Mouse (Mus musculus) cerebellum, adult 18-20 months (tissue): ENCODE measurements around the gene Rhbdl1.

ENCODE experiments used
- DNase-seq, 2 experiments: peaks; one replicate each; pipeline ENCODE4 v3.0.0; 2021

The Rhbdl1 gene

GRCm38 (mm10) chr17:25837076-25837410 lies at the start of gene Rhbdl1:
Gene Rhbdl1, minus strand, starts transcription at chr17:25837295.
- peak; percentile 87 to 90 for DNase-seq

GRCm38 (mm10) chr17:25886806-25887205 lies 49.7 kb upstream of the Rhbdl1 start:
- DNase-seq, result no peak

GRCm38 (mm10) chr17:25885636-25886035 lies 48.5 kb upstream of the Rhbdl1 start:
- peak in 1 of 2 experiments; percentile 58 for DNase-seq

DNA sequence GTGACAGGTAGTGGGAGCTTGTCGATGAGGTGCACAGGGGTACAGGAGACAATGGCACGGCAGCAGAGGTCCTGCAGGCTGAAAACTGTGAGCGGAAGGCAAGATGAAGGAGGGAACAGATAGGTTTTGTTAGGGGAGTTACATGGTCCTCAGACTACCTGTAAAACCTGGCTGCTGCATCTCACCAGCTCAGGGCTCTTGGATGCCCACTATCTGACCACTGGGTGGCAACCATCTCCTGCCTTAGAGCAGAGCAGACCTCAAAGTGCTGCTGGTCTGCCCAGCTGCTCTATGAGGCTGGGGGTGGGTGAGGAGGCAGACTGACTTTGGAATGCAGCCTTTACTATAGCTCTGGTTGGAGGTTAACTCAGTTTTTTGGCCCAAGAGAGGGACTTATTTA lies 46.7 kb upstream of the Rhbdl1 start:
- DNase-seq, result no peak

- no peak for DNase-seq
Measured at GRCm38 (mm10) chr17:25883268-25883667, 46.2 kb upstream of the Rhbdl1 start.

DNA sequence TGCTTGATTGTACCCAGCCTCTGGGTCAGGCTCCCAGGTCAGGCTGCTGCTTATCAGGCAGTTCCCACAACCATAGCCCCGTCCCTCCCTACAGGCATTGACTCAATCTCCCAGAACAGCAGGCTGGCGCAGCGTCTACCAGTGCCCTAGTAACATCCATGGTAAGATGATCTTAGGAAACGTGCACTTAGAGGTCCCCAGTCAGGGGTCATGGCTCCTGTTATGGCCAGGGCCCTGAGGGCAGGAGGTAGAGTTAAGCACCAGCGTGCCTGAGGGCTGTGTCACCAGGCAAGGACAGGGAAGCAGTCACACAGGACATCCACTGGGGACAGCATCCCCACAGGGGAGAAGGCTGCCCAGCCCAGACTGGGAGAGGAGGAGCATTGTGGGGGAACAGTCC lies 45.2 kb upstream of the Rhbdl1 start:
- no peak for DNase-seq

DNA sequence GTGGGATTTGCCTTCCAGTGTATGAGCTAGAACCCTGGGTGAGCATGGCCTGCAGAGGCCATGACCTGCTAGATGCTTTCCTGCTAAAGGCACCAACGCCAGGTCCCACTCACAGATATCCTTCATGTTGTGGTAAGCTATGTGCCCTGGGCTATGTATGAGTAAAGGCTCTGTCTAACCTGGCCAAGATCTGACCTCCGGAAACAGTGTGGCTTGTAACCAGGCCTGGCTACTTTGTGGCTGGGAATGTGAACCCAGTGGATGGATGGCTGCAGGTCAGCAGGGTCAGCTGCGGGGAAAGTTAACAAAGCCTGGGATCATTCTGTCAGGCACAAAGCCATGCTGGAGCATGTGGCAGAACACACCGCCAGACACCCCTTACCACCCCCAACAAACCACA lies 44.6 kb upstream of the Rhbdl1 start:
- no peak for DNase-seq

GRCm38 (mm10) chr17:25880913-25881641 lies 44.0 kb upstream of the Rhbdl1 start:
- DNase-seq, result no peak

DNA sequence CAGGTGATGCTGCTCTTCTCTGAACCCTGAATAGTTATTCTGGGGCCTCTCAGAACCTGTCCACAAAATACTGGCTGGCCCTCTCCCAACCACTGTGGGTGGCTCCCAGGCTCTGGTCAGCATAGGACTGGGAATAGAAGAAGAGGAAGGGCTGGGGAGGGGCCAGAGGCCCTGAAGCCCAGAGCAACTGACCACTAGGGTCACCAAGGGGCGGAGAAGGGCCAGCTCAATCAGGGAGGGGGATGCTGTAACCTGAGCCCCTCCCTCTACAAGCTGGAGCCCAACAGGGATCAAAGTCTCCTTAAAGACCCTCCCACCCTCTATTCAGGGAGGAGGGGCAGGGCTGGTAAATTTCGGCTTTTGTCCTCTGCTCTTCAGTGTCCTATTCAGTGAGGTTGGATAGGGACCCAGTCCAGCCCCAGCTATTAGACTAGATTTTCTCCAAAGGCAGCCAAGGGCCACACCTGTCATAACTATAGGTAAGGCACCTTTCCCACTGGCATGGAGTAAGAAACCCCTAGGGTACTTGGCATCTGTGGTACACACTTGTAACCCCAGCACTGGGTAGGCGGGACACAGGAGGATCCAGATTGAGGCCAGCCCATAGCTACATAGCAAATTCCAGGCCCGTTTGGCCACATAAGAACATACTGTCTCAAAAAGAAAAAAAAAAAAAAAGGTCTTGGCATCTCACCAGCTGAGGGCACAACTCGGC lies 43.3 kb upstream of the Rhbdl1 start, which contains the start of gene Wfikkn1:
TSS of gene Wfikkn1 (minus strand) at position 663 of the 715 bp plus-strand sequence.
- DNase-seq, result peak in 1 of 2 experiments; percentile 23

GRCm38 (mm10) chr17:25879750-25880149 lies 42.7 kb upstream of the Rhbdl1 start:
- peak in 1 of 2 experiments; percentile 27 for DNase-seq

- peak in 1 of 2 experiments; percentile 42 for DNase-seq
Measured at GRCm38 (mm10) chr17:25879261-25879660, 42.2 kb upstream of the Rhbdl1 start.

DNA sequence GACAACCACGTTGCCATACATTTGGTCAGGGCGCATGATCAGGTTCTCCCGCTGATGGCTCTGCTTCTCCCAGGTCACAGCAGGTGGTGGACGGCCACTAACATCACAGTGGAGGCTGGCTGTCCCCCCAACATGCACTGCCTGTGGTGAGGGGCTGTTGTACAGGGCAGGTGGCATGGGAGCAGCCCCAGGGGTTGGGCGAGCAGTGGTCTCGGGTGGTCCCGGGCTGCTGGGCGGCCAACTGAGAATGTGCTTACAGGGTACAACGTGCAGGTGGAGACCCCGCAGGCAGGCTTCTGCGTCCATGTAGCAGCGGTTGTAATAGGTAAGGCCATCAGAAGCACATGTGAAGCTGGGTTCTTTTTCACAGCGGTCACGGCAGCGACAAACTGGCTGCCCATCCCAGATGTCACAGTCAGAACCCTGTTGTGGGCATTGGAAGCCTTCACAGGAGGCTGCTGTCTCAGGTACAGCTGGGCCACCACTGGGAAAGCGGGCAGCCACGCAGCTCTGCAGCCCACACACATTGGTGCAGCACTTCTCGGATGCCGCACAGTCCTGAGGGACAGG lies 41.6 kb upstream of the Rhbdl1 start:
- DNase-seq, result peak in 1 of 2 experiments; percentile 28

DNA sequence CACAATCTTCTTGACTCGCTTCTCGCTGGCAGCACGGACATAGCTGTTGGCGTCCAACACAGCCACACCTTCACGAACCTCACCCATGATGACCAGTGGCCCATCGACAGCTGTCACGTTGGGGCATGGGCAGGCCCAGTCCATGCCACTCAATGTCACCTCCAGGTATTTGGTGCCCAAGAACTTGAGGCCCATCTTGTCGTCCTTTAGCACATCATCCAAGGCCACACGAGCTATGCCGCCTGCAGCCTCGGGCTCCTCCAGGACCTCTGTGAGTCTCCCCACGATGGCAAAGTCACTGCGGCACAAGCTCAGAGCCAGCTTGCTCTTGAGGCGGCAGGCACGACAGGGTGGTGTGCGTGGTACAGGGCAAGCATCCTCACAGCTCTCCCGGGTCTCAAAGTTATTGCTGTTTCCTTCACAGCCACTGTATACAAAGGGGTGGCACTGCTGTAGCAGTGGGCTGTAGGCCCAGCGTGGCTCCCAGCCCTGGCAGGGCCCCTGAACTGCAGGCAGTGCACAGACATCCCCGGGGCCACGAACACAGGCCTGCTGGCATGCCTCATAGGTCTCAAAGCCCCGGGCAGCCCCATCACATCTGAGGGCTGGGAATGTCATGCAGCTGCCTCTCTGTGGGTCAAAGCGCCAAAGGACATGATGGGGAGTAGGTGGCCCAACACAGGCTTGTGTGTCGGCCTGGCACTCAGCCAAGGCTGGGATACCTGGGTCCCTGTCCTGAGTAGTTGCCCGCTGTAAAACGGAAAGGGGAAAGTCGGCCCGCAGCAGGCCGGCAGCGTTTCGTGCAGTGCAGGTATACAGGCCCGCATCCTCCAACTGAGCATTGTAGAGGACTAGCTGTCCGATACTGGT lies 40.9 kb upstream of the Rhbdl1 start:
- peak; percentile 22 to 23 for DNase-seq

DNA sequence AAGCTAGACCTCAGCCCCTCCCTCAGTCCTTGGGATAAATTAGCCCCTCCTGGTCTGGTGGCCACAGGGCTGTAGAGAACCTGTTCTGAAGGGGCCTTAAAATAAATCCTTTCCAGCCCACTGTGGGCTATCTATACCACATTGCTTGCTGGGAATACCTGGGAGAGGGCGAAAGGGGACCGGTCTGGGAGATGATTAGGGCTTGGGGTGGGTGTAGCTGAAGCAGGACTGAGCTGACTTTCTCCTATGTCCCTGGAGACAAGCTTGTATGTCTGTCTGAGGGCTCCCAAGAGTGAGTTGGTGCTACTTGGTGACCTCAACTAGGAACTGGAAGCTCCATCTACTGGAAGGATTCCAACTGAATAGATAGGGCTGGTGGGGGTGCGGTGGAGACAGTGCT lies 39.9 kb upstream of the Rhbdl1 start:
- no peak for DNase-seq

DNA sequence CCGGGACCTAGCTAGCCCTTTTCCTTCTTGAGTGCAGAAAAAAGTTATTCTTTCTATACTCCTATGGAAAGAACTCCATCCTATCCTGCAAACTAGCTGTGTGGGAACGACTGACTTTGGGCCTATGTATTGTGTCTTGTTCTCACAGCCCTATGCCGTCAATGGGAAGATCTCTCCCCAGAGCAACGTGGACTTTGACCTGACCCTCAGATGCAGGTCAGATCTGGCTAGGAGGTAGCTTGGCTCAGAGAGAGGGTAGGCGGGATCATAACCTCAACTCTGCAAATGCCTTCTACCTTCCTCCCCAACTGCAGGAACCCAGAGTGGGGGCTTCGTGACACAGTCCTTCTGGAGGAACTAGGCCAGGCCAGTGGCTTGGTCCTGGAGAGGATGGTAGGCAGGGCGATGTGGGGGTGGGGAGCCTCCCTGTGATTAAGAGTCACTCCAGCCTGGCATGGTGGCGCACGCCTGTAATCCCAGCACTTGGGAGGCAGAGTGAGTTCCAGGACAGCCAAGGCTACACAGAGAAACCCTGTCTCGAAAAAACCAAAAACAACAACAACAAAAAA lies 39.3 kb upstream of the Rhbdl1 start:
- DNase-seq, result peak in 1 of 2 experiments; percentile 15

DNA sequence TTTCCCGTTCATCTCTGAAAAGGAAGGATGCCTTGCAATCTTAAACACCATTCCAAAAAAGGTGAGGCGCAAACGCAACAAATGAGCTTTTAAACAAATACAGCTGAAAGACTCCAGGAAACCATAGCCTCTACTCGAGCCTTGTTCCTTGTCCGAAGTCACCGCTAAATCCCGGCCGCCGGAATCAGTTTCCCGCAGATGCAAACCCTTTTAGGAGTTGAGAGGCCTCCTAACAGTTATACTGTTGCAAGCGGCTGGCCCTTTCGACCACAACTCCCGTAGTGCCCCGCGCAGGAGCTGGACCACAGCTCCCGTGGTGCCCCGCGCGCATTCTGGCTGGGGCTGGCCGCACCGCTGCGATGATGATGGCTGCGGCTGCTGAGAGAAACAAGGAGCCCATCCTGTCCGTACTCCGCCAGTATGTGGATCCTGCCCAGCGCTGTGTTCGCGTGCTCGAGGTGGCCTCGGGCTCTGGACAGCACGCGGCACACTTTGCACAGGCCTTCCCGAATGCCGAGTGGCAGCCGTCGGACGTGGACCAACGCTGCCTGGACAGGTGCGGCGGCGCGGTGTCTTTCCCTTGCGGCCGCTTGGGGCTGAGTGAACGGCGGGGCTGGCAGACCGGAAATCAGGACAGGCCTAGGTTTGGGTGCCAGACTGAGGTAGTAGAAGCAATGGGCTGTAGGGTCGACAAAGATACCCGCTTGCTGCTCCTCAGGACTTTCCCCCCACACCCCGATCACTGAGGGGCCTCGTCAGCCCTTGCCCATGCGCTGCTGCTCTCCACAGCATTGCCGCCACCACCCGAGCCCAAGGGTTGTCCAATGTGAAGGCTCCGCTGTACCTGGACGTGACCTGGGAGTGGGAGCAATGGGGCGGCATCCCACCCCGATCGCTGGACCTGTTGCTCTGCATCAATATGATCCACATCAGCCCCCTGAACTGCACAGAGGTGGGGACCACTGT lies 38.4 kb upstream of the Rhbdl1 start:
- peak; percentile 92 to 94 for DNase-seq

DNA sequence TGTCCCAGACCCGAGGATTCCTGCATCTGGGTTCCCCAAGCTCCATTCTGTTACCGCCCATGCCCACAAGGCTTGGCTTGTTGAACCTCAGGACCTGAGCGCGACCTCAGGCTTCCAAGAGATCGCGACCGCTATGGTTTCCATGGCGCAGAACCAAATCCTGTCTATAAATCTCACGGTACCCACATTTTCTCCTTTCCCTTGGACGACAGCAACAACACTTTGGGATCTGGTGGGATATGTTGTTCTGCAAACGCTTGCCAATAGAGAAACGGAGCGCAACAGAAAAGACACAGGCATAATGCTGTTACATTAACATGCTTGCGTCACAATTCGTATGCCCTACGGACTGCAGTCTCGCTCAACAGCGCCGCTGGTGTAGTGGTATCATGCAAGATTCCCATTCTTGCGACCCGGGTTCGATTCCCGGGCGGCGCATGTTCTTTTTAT lies 37.7 kb upstream of the Rhbdl1 start, which contains the start of gene Mettl26:
TSS of gene Mettl26 (plus strand) at position 354 of the 450 bp plus-strand sequence.
- peak; percentile 90 to 94 for DNase-seq

GRCm38 (mm10) chr17:25874148-25874720 lies 37.1 kb upstream of the Rhbdl1 start:
- DNase-seq, result no peak

DNA sequence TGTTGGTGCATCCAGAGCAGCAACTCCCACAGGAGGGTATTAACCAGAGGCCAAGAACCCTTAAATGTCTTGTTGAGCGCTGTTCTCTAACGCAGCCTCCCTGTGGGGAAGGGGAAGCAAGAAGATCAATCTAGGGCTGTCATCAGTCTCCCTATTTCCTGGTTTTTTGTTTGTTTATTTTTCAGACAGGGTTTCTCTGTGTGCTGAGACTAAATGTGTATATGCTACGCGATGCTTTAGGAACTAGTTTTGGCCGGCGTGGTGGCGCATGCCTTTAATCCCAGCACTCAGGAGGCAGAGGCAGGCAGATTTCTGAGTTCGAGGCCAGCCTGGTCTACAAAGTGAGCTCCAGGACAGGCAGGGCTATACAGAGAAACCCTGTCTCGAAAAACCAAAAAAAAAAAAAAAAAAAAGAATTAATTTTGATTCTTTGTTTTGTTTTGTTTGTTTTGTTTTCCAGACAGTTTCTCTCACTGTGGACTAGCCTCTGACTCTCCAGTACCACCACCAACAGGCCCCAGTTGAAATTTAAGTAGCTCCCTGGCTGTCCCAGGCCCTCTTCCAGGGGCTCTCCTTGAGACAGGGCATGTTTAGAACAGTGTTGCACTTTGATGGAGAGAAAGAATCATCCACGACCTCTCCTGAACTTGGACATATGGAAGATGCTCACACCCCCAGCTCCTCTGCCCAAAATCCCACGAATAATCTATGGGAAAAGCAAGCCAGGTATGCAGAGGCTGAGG lies 36.5 kb upstream of the Rhbdl1 start:
- no peak for DNase-seq

DNA sequence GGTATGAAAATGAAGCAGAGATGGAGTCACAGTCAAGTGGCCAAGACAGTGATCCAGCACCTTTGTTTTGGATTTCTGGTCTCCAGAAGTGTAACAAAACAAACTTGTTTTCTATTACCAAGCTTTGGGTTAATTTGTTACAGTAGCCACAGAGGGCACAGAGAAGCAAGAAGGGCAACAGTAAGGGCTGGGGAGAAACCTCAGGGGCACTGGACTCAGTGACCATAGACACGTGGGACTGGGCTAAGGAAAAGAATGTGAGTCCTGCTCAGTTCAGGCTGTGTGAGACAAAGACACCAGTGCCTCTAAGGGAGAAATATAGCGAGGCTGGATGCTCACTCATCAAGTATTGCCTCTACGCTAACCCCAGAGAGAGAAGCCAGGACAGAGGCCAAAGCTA lies 35.6 kb upstream of the Rhbdl1 start:
- DNase-seq, result no peak
